Mouse (Mus musculus) heart, embryonic 13.5 days (tissue): ENCODE measurements at regions not wholly inside any gene's neighbourhood (a gene's known extent, or its start where the extent isn't known, plus 50 kb on each side); places are given as distances from the start of the nearest gene placed in this dataset.

ENCODE experiments used
- ATAC-seq: fragments of 200-750 bp; cut with Nextera tagmentation; 2 replicates; pipeline ENCODE4 v1.8.0; 2017; ENCODE audit warnings: moderate TSS enrichment; ENCODE audit not compliant: insufficient number of reproducible peaks, low FRiP score, low TSS enrichment; ENCODE audit errors: extremely low read depth
- H3K27ac ChIP-seq: fragments of 300-500 bp; sonication (generic); replicated peaks from 2 replicates; pipeline ENCODE4 v1.5.1; 2015; ENCODE audit warnings: moderate library complexity, mild to moderate bottlenecking, inconsistent platforms
- H3K27me3 ChIP-seq: fragments of 300-500 bp; sonication (generic); replicated peaks from 2 replicates; pipeline ENCODE4 v1.6.1; 2015; ENCODE audit warnings: mild to moderate bottlenecking, inconsistent platforms
- H3K36me3 ChIP-seq: fragments of 300-500 bp; sonication (generic); 2 replicates; pipeline ENCODE4 v1.6.1; 2015; ENCODE audit warnings: mild to moderate bottlenecking, inconsistent platforms
- H3K4me1 ChIP-seq: fragments of 300-500 bp; sonication (generic); 2 replicates; pipeline ENCODE4 v1.6.1; 2015; ENCODE audit warnings: inconsistent platforms
- H3K4me2 ChIP-seq: fragments of 300-500 bp; sonication (generic); 2 replicates; pipeline ENCODE4 v1.6.1; 2015; ENCODE audit warnings: inconsistent platforms, mild to moderate bottlenecking, moderate library complexity
- H3K4me3 ChIP-seq: fragments of 300-500 bp; sonication (generic); 2 replicates; pipeline ENCODE4 v1.5.1; 2015; ENCODE audit warnings: moderate library complexity, mild to moderate bottlenecking, inconsistent platforms
- H3K9ac ChIP-seq: fragments of 300-500 bp; sonication (generic); 2 replicates; pipeline ENCODE4 v1.6.1; 2015; ENCODE audit warnings: inconsistent platforms, mild to moderate bottlenecking, moderate library complexity
- H3K9me3 ChIP-seq: fragments of 300-500 bp; sonication (generic); 2 replicates; pipeline ENCODE4 v1.6.1; 2016; ENCODE audit warnings: inconsistent platforms
- WGBS: fragments of 180-500 bp; shearing (Covaris S2); methylation state at CpG from one replicate; pipeline ENCODE4 v1.1.7; 2015; ENCODE audit warnings: mixed read lengths; 5-methylcytosine and 5-hydroxymethylcytosine counted together

DNA sequence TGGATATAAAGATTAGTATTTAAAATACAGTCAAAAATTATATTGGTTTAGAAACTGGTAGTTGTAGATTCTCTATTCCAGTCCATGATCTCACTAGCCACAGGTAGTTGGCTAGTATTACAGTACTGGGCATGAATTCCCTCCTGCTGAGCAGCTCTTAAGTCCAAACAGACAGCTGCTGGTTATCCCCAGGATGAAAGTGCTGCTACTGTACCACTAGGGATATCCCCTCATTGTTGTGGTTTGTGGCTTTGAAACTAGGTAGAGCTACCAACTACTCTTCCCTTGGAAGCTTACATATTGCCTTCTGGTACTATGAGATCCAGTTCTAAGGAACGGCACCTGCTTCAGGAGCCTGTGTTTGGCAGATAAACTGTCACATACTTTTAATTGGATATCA, 97.9 kb upstream of the Pter start:
- Histone ChIP-seq H3K4me1 (no peaks in the 10 kb centered on the region), H3K27ac (no peak overlapping the region), H3K4me3 (no peak overlapping the region), H3K27me3 (no peaks in the 10 kb centered on the region), H3K9ac (no peak overlapping the region), H3K9me3 (no peaks in the 10 kb centered on the region), H3K36me3 (no peaks in the 10 kb centered on the region), H3K4me2 (no peak overlapping the region)
- ATAC-seq, result no peak
- WGBS, result 97% methylated on average over 1 of the region's 1 CpGs

DNA sequence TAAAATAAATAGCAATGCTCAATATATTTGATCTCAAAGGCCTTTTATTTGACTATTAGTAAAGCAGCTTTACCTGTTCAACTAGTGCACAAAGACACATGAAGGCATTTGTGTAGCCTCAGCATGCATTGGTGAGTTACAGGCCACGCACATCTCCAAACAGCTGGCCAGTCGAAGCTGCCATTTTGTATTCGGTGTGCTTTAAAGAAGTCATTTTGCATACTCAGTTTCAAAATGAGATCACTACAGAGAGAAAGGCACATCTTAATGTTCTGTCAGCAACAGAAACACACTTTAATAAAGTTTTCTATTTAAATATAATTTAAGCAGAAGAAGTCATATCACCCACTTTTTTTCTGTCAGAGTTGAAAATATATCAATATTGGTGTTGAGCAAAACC, 90.3 kb upstream of the Pter start:
- Histone ChIP-seq H3K9ac (no peak overlapping the region), H3K9me3 (no peaks in the 10 kb centered on the region), H3K4me3 (no peak overlapping the region), H3K4me1 (0 out of 2 replicates have a peak, but pooled peaks cover 3% of the 10 kb centered on the region), H3K27ac (no peak overlapping the region), H3K27me3 (no peaks in the 10 kb centered on the region), H3K4me2 (no peak overlapping the region), H3K36me3 (no peaks in the 10 kb centered on the region)
- no peak for ATAC-seq
- WGBS, result 93% methylated on average over 3 of the region's 3 CpGs

DNA sequence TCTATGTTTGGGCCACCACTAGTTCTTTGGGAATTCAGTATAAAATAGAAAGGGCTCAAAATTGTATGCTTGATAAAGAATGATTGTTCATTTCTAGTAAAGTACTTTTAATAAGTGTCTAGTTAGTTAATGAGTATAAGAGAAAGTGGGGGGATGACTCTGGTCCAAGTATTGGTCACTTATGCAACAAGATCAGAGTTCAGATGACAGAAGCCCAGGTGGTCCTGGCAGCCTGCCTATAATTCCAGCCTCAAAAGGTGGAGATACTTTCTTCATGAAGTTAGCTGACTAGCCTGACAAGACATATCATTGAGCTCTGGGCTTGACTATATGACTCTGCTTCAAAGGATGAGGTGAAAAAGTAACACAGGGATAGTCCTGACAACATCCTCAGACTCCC, 57.3 kb upstream of the Pter start:
- no peak overlapping the region for H3K9ac ChIP-seq
- no peaks in the 10 kb centered on the region for H3K4me1 ChIP-seq
- H3K27me3 ChIP-seq, result no peaks in the 10 kb centered on the region
- H3K9me3 ChIP-seq, result no peaks in the 10 kb centered on the region
- H3K36me3 ChIP-seq, result no peaks in the 10 kb centered on the region
- no peak overlapping the region for H3K4me2 ChIP-seq
- H3K4me3 ChIP-seq, result no peak overlapping the region
- ATAC-seq, result no peak
- no peak overlapping the region for H3K27ac ChIP-seq

DNA sequence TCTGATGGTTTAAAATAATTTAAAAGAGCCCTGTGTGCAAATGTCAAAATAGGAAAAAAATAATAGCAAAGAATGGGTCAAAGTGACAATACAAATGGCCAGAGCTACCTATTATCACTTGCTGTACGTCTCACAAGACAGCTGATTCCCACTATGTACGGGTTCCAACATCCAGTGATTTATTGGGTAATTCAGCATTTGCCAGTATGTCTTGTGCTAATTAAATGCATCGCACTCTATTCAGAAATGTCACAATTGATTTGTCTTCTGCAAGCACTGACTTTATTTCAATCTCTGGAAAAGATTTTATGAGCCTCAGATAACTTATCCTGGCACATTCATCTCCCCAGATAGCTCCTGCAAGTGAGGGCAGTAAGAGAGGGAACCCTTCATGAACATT, 55.1 kb upstream of the Pter start:
- WGBS, result 68% methylated on average over 3 of the region's 3 CpGs

More for the DNA sequence above, 55.1 kb upstream of the Pter start:
- H3K27me3 ChIP-seq, result no peaks in the 10 kb centered on the region
- no peak overlapping the region for H3K27ac ChIP-seq
- H3K4me2 ChIP-seq, result no peak overlapping the region
- no peaks in the 10 kb centered on the region for H3K36me3 ChIP-seq
- no peak overlapping the region for H3K9ac ChIP-seq
- no peak overlapping the region for H3K4me3 ChIP-seq
- H3K4me1 ChIP-seq, result no peaks in the 10 kb centered on the region
- H3K9me3 ChIP-seq, result no peaks in the 10 kb centered on the region
- ATAC-seq, result no peak
